Mouse (Mus musculus) cerebellum, postnatal 4 days (tissue): ENCODE measurements around the gene Tex12.

Experiments used
- DNase-seq, 2 experiments: peaks; one replicate each; pipeline ENCODE4 v3.0.0; 2022; ENCODE audit warnings: low spot score in 2 of 2, mixed read lengths in 1 of 2

Gene Tex12

GRCm38 (mm10) chr9:50515462-50515861 is 45.7 kb downstream of the Tex12 start:
- no peak for DNase-seq

- no peak for DNase-seq
These were observed 53.6 kb downstream of the Tex12 start for GRCm38 (mm10) chr9:50507570-50507969.
